Mouse (Mus musculus) kidney, embryonic 14.5 days (tissue): Measurements from ENCODE around the gene Fmo6. TPM values are rescaled to one million over a fixed set of nuclear protein-coding genes. Genes with fewer than 3 reads are reported as not detected.

Experiments
- ATAC-seq: fragments of 200-750 bp; cut with Nextera tagmentation; 2 replicates; pipeline ENCODE4 v1.8.0; 2017; ENCODE audit warnings: moderate number of reproducible peaks, mild to moderate bottlenecking, moderate TSS enrichment, moderate library complexity; ENCODE audit not compliant: low FRiP score, low TSS enrichment
- H3K27ac ChIP-seq: fragments of 300-500 bp; sonication (generic); 2 replicates; pipeline ENCODE4 v1.5.1; 2014; ENCODE audit warnings: low read depth, mild to moderate bottlenecking, low read length, moderate library complexity, mixed read lengths
- H3K27me3 ChIP-seq: fragments of 300-500 bp; sonication (generic); 2 replicates; pipeline ENCODE4 v1.6.1; 2014; ENCODE audit warnings: mild to moderate bottlenecking, low read length; ENCODE audit not compliant: control insufficient read depth, insufficient read depth
- H3K36me3 ChIP-seq: fragments of 300-500 bp; sonication (generic); 2 replicates; pipeline ENCODE4 v1.6.1; 2014; ENCODE audit warnings: low read length, mixed read lengths; ENCODE audit not compliant: control insufficient read depth, insufficient read depth
- H3K4me1 ChIP-seq: fragments of 300-500 bp; sonication (generic); 2 replicates; pipeline ENCODE4 v1.6.1; 2014; ENCODE audit warnings: low read length, mixed read lengths; ENCODE audit not compliant: control insufficient read depth, insufficient read depth
- H3K4me2 ChIP-seq: fragments of 300-500 bp; sonication (generic); replicated peaks from 2 replicates; pipeline ENCODE4 v1.6.1; 2014; ENCODE audit warnings: low read depth, mild to moderate bottlenecking, low read length
- H3K4me3 ChIP-seq: fragments of 300-500 bp; sonication (generic); 2 replicates; pipeline ENCODE4 v1.5.1; 2014; ENCODE audit warnings: mild to moderate bottlenecking, low read length
- H3K9ac ChIP-seq: fragments of 300-500 bp; sonication (generic); 2 replicates; pipeline ENCODE4 v1.6.1; 2014; ENCODE audit warnings: low read depth, mild to moderate bottlenecking, low read length, moderate library complexity
- H3K9me3 ChIP-seq: fragments of 300-500 bp; sonication (generic); 2 replicates; pipeline ENCODE4 v1.6.1; 2016; ENCODE audit warnings: low read length; ENCODE audit not compliant: control insufficient read depth
- WGBS: fragments of 180-500 bp; shearing (Covaris S2); extraction: QIAGEN DNeasy Blood & Tissue Kit; methylation state at CpG from one replicate; pipeline ENCODE4 v1.1.7; 2014; 5-methylcytosine and 5-hydroxymethylcytosine counted together
- polyA plus RNA-seq: library from polyadenylated mRNA; unstranded; fragments of >200 nt; fragmentation: Nextera tagmentation; extraction: Ambion mirVana; gene quantifications from 2 replicates; pipeline ENCODE4 v1.2.1, GENCODE M21; 2014

The Fmo6 gene
- polyA plus RNA-seq: 0.12 and 0.44 TPM in 2 replicates

- no peaks in the 10 kb centered on the region for H3K27me3 ChIP-seq
- H3K4me1 ChIP-seq: no peaks in the 10 kb centered on the region
- H3K9ac ChIP-seq: no peak within 1 kb of the TSS
- H3K9me3 ChIP-seq: no peaks in the 10 kb centered on the region
- H3K36me3 ChIP-seq: no peaks in the 10 kb centered on the region
- peak within 1 kb of the TSS; percentile 44; the same call in 1 of the 2 replicates for H3K27ac ChIP-seq
- no peak for ATAC-seq
- WGBS: 76% methylated on average over 6 of the region's 6 CpGs
- H3K4me2 ChIP-seq: no peak within 1 kb of the TSS
- no peak within 1 kb of the TSS for H3K4me3 ChIP-seq
Measured at GRCm38 (mm10) chr1:162937415-162937814, at the start of gene Fmo6. Gene Fmo6, minus strand, starts transcription at chr1:162937515.

- WGBS: 74% methylated on average over 1 of the region's 1 CpGs
- H3K9ac ChIP-seq: no peak overlapping the region
- H3K27me3 ChIP-seq: no peaks in the 10 kb centered on the region
- no peak overlapping the region for H3K27ac ChIP-seq
- no peaks in the 10 kb centered on the region for H3K9me3 ChIP-seq
- no peaks in the 10 kb centered on the region for H3K4me1 ChIP-seq
- H3K4me2 ChIP-seq: no peak overlapping the region
- H3K4me3 ChIP-seq: no peak overlapping the region
- ATAC-seq: no peak
- H3K36me3 ChIP-seq: no peaks in the 10 kb centered on the region
Measured at GRCm38 (mm10) chr1:162986777-162987176, 49.5 kb upstream of the Fmo6 start.

GRCm38 (mm10) chr1:162986121-162986748 lies 48.9 kb upstream of the Fmo6 start:
- H3K9me3 ChIP-seq: no peaks in the 10 kb centered on the region
- H3K36me3 ChIP-seq: no peaks in the 10 kb centered on the region
- H3K9ac ChIP-seq: no peak overlapping the region
- 90% methylated on average over 2 of the region's 2 CpGs for WGBS
- no peak overlapping the region for H3K4me3 ChIP-seq
- no peaks in the 10 kb centered on the region for H3K27me3 ChIP-seq
- ATAC-seq: no peak
- H3K27ac ChIP-seq: no peak overlapping the region
- H3K4me2 ChIP-seq: no peak overlapping the region
- no peaks in the 10 kb centered on the region for H3K4me1 ChIP-seq

- Histone ChIP-seq H3K9me3 (no peaks in the 10 kb centered on the region), H3K27ac (no peak within 1 kb of the TSS), H3K4me3 (no peak within 1 kb of the TSS), H3K36me3 (no peaks in the 10 kb centered on the region), H3K4me2 (no peak within 1 kb of the TSS), H3K27me3 (no peaks in the 10 kb centered on the region), H3K4me1 (no peaks in the 10 kb centered on the region), H3K9ac (no peak within 1 kb of the TSS)
- no peak for ATAC-seq
- 93% methylated on average over 1 of the region's 1 CpGs for WGBS
Measured at GRCm38 (mm10) chr1:162984428-162984827, 47.1 kb upstream of the Fmo6 start, which contains the start of gene Fmo3. Gene Fmo3, minus strand, starts transcription at chr1:162984528.

GRCm38 (mm10) chr1:162963556-162963955 lies 26.2 kb upstream of the Fmo6 start:
- Histone ChIP-seq H3K4me1 (no peaks in the 10 kb centered on the region), H3K9me3 (no peaks in the 10 kb centered on the region), H3K4me2 (no peak overlapping the region), H3K4me3 (no peak overlapping the region), H3K36me3 (no peaks in the 10 kb centered on the region), H3K27me3 (no peaks in the 10 kb centered on the region), H3K27ac (no peak overlapping the region), H3K9ac (no peak overlapping the region)
- ATAC-seq: no peak
- WGBS: 75% methylated on average over 2 of the region's 2 CpGs

- H3K4me3 ChIP-seq: no peak overlapping the region
- H3K27me3 ChIP-seq: no peaks in the 10 kb centered on the region
- H3K27ac ChIP-seq: no peak overlapping the region
- no peaks in the 10 kb centered on the region for H3K36me3 ChIP-seq
- H3K9ac ChIP-seq: no peak overlapping the region
- WGBS: 80% methylated on average over 1 of the region's 1 CpGs
- ATAC-seq: no peak
- H3K4me1 ChIP-seq: no peaks in the 10 kb centered on the region
- H3K9me3 ChIP-seq: no peaks in the 10 kb centered on the region
- no peak overlapping the region for H3K4me2 ChIP-seq
Measured at GRCm38 (mm10) chr1:162957422-162957821, 20.1 kb upstream of the Fmo6 start.

- WGBS: 48% methylated on average over 2 of the region's 2 CpGs
- Histone ChIP-seq H3K4me3 (no peak overlapping the region), H3K27me3 (no peaks in the 10 kb centered on the region), H3K9me3 (no peaks in the 10 kb centered on the region), H3K36me3 (no peaks in the 10 kb centered on the region), H3K27ac (no peak overlapping the region), H3K4me2 (no peak overlapping the region), H3K4me1 (no peaks in the 10 kb centered on the region), H3K9ac (no peak overlapping the region)
- ATAC-seq: no peak
Measured at GRCm38 (mm10) chr1:162953079-162953478, 15.8 kb upstream of the Fmo6 start.

- Histone ChIP-seq H3K4me2 (no peak overlapping the region), H3K9ac (no peak overlapping the region), H3K27ac (no peak overlapping the region), H3K27me3 (no peaks in the 10 kb centered on the region), H3K36me3 (no peaks in the 10 kb centered on the region), H3K9me3 (no peaks in the 10 kb centered on the region), H3K4me3 (no peak overlapping the region), H3K4me1 (no peaks in the 10 kb centered on the region)
- ATAC-seq: no peak
- 90% methylated on average over 1 of the region's 1 CpGs for WGBS
Measured at GRCm38 (mm10) chr1:162949763-162950162, 12.4 kb upstream of the Fmo6 start.

GRCm38 (mm10) chr1:162947934-162948333 lies 10.6 kb upstream of the Fmo6 start:
- H3K4me1 ChIP-seq: no peaks in the 10 kb centered on the region
- H3K9me3 ChIP-seq: no peaks in the 10 kb centered on the region
- H3K4me3 ChIP-seq: no peak overlapping the region
- no peaks in the 10 kb centered on the region for H3K36me3 ChIP-seq
- WGBS: 89% methylated on average over 6 of the region's 6 CpGs
- H3K27ac ChIP-seq: no peak overlapping the region
- H3K27me3 ChIP-seq: no peaks in the 10 kb centered on the region
- ATAC-seq: no peak
- H3K4me2 ChIP-seq: no peak overlapping the region
- H3K9ac ChIP-seq: no peak overlapping the region
